Comparison of ENCODE assay signal across 25 mouse cellular contexts in genomic region chr7:107651821-107652220, GRCm38 (mm10). TPM values are rescaled to one million over a fixed set of nuclear protein-coding genes. Genes with fewer than 3 reads are reported as not detected.
"Had no signal": no experiment of that assay in that cellular context is flagged by ENCODE, and none has a peak within 500 bp of the region (broad histone marks: within the 10 kb centered on the region; RNA-seq: fewer than 3 reads in every experiment).

No protein-coding gene starts in this region.

- H3K9me3 ChIP-seq: lung, embryonic 15.5 days; megakaryocyte, embryonic 14.5 days; neural tube, embryonic 13.5 days; neural tube, embryonic 15.5 days had no signal

- H3K27ac ChIP-seq: lung, embryonic 15.5 days; macrophage; neural tube, embryonic 13.5 days; neural tube, embryonic 15.5 days had no signal

- H3K9ac ChIP-seq: lung, embryonic 15.5 days; neural tube, embryonic 13.5 days; neural tube, embryonic 15.5 days had no signal

- H3K27me3 ChIP-seq: lung, embryonic 15.5 days; neural tube, embryonic 13.5 days; neural tube, embryonic 15.5 days had no signal

- DNase-seq: lung, adult 2 months; lung, postnatal 14 days; lung, postnatal 36 days; midbrain, embryonic 14.5 days; right cerebral cortex, adult 18-20 months; right cerebral cortex, postnatal 25 days; right cerebral cortex, postnatal 4 days; spleen, adult 18-20 months; thymus, adult 18-20 months; thymus, postnatal 14 days; thymus, postnatal 36 days had no signal

- H3K36me3 ChIP-seq: lung, embryonic 15.5 days; neural tube, embryonic 13.5 days; neural tube, embryonic 15.5 days had no signal

- ATAC-seq: lung, postnatal 0 days; midbrain, embryonic 16.5 days had no signal

- H3K4me2 ChIP-seq: lung, embryonic 15.5 days; midbrain, embryonic 11.5 days; neural tube, embryonic 13.5 days; neural tube, embryonic 15.5 days had no signal

- H3K4me1 ChIP-seq: lung, embryonic 15.5 days; neural tube, embryonic 13.5 days; neural tube, embryonic 15.5 days had no signal

- H3K4me3 ChIP-seq: lung, embryonic 15.5 days; megakaryocyte, embryonic 14.5 days; myocyte; neural tube, embryonic 13.5 days; neural tube, embryonic 15.5 days had no signal

RNA-seq across cellular contexts. Expression of gene 5330417H12Rik, which starts 26.9 kb away (rescaled TPM):
- polyA plus RNA-seq: lung, adult 2 months; lung, embryonic 15.5 days; lung, postnatal 0 days; macrophage; midbrain, embryonic 11.5 days; midbrain, embryonic 14.5 days; midbrain, embryonic 16.5 days; myocyte; neural tube, embryonic 11.5 days; neural tube, embryonic 13.5 days; neural tube, embryonic 15.5 days; small intestine, adult 2 months; stomach, embryonic 14.5 days; stomach, embryonic 16.5 days; thymus, postnatal 0 days had no signal
